Mouse (Mus musculus) erythroblast, embryonic 14.5 days (primary cell): Measurements from ENCODE around the gene Slco2a1. TPM values are rescaled to one million over a fixed set of nuclear protein-coding genes. Genes with fewer than 3 reads are reported as not detected.

Source experiments
- H3K27me3 ChIP-seq: 2 replicates; pipeline ENCODE4 v1.6.1; 2012; ENCODE audit warnings: inconsistent platforms; ENCODE audit not compliant: control insufficient read depth
- H3K36me3 ChIP-seq: 2 replicates; pipeline ENCODE4 v1.6.1; 2012; ENCODE audit warnings: mild to moderate bottlenecking, inconsistent platforms; ENCODE audit not compliant: control insufficient read depth
- H3K4me1 ChIP-seq: 2 replicates; pipeline ENCODE4 v1.6.1; 2012; ENCODE audit warnings: inconsistent platforms; ENCODE audit not compliant: control insufficient read depth
- H3K4me3 ChIP-seq: replicated peaks from 2 replicates; pipeline ENCODE3; 2012; ENCODE audit warnings: moderate library complexity, mild to moderate bottlenecking, inconsistent platforms
- H3K9me3 ChIP-seq: 2 replicates; pipeline ENCODE4 v1.6.1; 2012; ENCODE audit warnings: low read length, inconsistent platforms, mixed read lengths; ENCODE audit not compliant: control insufficient read depth
- GATA1 ChIP-seq: IDR thresholded peaks from 2 replicates; pipeline ENCODE4 v1.6.1; 2012; ENCODE audit warnings: low read length, inconsistent platforms, mixed read lengths
- TAL1 ChIP-seq: IDR thresholded peaks from 3 replicates; pipeline ENCODE4 v1.6.1; 2012; ENCODE audit warnings: low read length, inconsistent platforms, mixed read lengths
- polyA plus RNA-seq: library from polyadenylated mRNA; stranded (reverse); fragments of >175 nt; gene quantifications from 2 replicates; pipeline ENCODE4 v1.2.3, GENCODE M21; 2012

The Slco2a1 gene
- polyA plus RNA-seq, 1 experiment, result under 0.01 TPM

DNA sequence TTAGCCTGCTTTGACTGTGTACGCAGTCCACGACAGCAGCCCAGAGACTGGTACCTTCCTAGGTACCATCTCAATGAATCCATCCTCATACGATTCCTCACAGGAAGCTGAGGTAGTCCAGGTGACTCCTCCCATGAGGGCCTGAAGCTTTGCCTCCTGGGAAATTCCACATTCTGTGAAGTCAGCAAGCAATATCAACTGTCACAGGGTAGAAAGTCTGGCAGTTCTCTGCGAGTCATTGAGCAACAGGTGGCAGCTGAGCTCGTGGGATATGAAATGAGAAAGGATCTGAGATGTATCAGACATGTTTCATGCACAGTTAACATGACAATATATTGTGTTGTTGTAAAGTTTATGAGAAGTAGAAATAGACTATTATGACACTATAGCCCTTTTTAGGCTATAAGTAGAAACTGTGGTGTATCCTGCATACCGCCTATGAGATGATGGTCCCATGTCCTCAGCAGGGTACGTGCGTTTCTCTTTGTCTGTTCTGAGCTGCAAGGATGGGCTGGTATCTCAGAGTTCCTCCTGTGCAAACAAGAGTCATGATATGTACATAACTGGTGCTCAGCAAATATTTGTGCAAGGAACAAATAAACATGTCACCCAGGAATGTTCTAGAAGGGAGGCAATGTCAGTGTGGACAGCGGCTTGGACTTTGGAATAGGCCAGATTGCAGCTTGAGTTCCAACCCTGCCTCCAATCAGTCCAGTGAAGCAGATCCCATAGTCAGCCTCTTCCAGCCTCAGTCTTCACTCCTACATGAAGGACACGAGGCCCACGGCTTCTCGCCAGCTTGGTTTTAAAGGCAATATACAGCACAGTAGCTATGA, 7.5 kb downstream of the Slco2a1 start:
- Histone ChIP-seq H3K4me3 (no peak overlapping the region), H3K9me3 (no peaks in the 10 kb centered on the region), H3K27me3 (no peaks in the 10 kb centered on the region), H3K36me3 (no peaks in the 10 kb centered on the region), H3K4me1 (no peaks in the 10 kb centered on the region)
- no peak for TF ChIP-seq TAL1
- no peak for TF ChIP-seq GATA1

DNA sequence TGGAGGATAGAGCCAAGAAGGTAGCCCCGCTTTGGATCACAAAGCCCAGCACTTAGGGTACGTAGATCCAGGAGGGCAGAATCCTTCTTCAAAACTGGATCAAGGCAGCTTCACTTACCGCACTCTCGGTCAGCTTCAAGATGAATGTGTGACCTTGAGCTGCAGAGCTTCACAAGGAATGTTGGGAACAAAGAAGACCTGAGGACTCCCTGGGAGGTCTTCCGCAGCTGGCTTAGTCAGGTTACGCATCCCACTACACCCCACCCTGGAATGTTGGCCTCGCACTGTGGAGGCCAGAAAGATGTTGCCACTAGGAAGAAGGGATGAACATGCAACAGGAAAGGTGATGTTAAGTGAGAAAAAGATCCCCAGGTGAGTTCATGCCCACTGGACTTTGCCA, 11.9 kb downstream of the Slco2a1 start:
- TF ChIP-seq TAL1, result no peak
- TF ChIP-seq GATA1, result no peak
- Histone ChIP-seq H3K36me3 (no peaks in the 10 kb centered on the region), H3K4me1 (no peaks in the 10 kb centered on the region; the same call in 1 of the 2 replicates), H3K27me3 (no peaks in the 10 kb centered on the region), H3K9me3 (no peaks in the 10 kb centered on the region), H3K4me3 (no peak overlapping the region)

DNA sequence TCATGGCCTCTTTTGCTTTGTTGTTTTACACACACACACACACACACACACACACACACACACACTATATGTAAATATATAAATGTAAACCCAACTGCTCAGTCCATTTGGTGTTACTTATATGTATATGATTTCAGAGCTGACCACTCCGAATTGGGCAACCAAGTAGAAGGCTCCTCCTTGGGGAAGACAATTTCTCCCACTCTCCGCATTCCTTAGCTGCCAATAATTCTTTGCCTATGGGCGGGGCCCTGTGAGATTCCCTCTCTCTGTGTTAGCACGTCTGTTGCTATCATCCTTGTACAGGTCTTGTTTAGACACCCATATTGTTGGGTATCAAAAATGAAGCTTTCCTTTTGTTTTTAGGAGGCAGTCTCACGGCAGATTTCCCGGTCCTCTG, 15.8 kb downstream of the Slco2a1 start:
- H3K9me3 ChIP-seq, result no peaks in the 10 kb centered on the region
- H3K36me3 ChIP-seq, result no peaks in the 10 kb centered on the region
- H3K27me3 ChIP-seq, result peaks cover 23% of the 10 kb centered on the region
- no peak for TF ChIP-seq TAL1
- TF ChIP-seq GATA1, result no peak
- H3K4me1 ChIP-seq, result no peaks in the 10 kb centered on the region; the same call in 1 of the 2 replicates
- H3K4me3 ChIP-seq, result no peak overlapping the region

DNA sequence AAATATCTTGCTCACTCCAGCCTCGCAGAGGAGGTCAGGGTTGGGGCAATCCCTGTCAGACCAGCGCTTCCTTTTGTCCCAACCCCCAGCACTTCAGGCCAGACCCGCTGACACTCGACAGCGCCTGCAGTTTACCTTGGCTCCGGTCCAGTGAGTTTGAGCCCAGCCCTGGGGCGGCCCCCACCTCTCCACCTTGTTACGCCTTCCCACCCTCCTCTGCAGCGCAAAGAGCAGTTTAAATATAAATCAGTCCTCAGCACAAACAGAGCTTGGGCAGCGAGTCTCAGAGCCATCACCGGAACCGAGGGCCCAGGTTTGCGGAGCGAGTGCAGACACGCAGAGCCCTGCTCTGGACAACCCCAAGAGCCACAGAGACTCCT, 19.2 kb downstream of the Slco2a1 start:
- no peaks in the 10 kb centered on the region; the same call in 1 of the 2 replicates for H3K4me1 ChIP-seq
- TF ChIP-seq TAL1 (no peak), GATA1 (no peak)
- peaks cover 23% of the 10 kb centered on the region for H3K27me3 ChIP-seq
- H3K36me3 ChIP-seq, result no peaks in the 10 kb centered on the region
- no peaks in the 10 kb centered on the region for H3K9me3 ChIP-seq
- H3K4me3 ChIP-seq, result peak overlapping the region; percentile 27

DNA sequence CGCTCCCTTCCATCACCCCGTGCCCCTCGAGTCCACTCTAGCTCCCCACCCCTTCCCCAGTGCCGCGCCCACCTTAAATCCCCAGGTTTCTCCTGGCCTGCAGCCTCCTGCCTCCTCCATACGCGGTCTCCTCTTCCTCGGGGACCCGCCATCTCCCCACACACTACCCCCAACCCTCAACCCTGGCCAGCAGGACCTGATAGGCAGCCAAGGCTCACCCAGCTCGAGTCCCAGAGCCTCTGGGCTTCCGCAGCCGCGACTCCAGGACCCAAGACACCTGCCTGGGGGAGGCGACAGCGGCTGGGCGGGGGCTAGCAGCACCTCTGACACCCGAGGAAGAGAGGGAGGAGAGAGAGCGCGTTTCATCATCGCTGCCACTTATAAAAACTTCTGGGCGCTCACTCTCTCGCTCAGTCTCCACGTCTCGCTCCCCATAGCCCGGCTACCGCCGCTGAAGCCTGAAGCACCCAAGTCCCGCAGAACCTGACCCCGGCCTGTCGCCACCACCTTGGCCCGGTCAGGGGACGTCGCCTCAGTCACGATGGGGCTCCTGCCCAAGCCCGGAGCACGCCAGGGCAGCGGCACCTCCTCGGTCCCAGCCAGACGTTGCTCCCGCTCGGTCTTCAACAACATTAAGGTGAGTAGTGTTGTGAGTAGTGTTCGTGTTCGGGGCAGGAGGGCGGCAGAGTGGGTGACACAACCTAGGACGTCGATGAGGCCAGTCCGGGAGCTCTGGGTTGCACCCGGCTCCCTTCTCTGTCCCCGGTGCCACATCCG, 19.8 kb downstream of the Slco2a1 start:
- Histone ChIP-seq H3K4me1 (no peaks in the 10 kb centered on the region; the same call in 1 of the 2 replicates), H3K9me3 (no peaks in the 10 kb centered on the region), H3K4me3 (peak overlapping the region; percentile 27), H3K27me3 (peaks cover 23% of the 10 kb centered on the region), H3K36me3 (no peaks in the 10 kb centered on the region)
- TF ChIP-seq GATA1 (no peak), TAL1 (no peak)

DNA sequence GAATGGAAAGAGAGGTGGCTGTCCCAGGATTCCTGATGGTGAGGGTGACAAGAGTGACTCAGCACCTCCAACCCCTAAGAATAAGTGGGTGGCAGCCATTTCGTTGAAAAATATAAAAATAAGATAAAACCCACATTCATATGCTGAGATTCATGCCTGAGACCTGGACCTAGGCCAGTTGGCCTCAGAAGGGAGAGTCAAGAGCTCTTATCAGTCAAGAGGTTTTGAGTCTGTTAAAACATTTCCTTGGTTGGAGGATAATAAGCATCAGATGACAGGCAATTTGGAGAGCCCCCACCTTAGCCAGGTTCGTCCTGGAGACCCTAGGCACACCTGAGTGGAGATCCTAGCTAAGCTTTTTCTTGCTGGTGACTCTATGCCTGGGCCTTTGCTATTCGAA, 21.6 kb downstream of the Slco2a1 start:
- TF ChIP-seq TAL1 (no peak), GATA1 (no peak)
- Histone ChIP-seq H3K4me3 (no peak overlapping the region), H3K36me3 (no peaks in the 10 kb centered on the region), H3K27me3 (peaks cover 23% of the 10 kb centered on the region), H3K4me1 (no peaks in the 10 kb centered on the region), H3K9me3 (no peaks in the 10 kb centered on the region)

DNA sequence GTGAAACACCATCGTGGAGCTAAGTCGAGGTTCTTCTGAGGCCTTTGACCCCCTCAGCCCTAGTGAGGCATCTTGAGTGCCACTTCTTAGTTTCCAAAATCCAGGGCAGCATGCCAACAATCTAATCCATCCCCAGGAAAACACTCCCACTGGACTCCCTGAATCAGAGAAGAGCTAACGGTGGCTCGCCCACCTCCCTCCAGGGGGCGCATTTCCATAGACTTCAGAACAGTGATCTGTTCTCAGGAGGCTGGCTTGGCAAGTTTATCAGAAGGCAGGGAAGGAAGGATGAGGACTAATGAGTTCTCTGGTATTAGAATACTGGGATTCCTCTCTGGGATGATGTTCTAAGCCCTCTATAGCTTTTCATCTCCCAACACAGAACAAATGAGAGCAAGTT, 24.9 kb downstream of the Slco2a1 start:
- H3K27me3 ChIP-seq, result peaks cover 9% of the 10 kb centered on the region
- no peaks in the 10 kb centered on the region for H3K36me3 ChIP-seq
- no peak for TF ChIP-seq GATA1
- no peak for TF ChIP-seq TAL1
- H3K4me1 ChIP-seq, result no peaks in the 10 kb centered on the region
- H3K9me3 ChIP-seq, result no peaks in the 10 kb centered on the region
- H3K4me3 ChIP-seq, result no peak overlapping the region

DNA sequence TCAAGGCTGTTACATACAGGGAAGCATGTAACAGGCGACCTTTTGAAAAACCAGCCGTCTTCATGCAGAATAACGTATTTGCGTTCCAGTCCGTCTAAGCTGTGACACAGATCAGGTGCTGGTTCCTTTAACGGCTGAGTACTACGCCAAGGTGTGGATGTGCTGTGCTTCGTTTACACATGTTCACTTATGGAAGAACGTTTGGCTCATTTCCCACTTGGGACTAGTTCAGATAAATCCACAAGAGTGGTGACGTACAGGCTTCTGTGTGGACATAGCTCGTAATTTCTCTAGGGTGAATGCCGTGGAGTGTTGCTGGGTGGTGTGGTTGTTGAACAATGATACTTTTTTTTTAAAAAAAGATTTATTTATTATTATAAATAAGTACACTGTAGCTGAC, 26.2 kb downstream of the Slco2a1 start:
- Histone ChIP-seq H3K4me3 (no peak overlapping the region), H3K27me3 (no peaks in the 10 kb centered on the region), H3K4me1 (no peaks in the 10 kb centered on the region), H3K9me3 (no peaks in the 10 kb centered on the region), H3K36me3 (no peaks in the 10 kb centered on the region)
- no peak for TF ChIP-seq GATA1
- no peak for TF ChIP-seq TAL1

DNA sequence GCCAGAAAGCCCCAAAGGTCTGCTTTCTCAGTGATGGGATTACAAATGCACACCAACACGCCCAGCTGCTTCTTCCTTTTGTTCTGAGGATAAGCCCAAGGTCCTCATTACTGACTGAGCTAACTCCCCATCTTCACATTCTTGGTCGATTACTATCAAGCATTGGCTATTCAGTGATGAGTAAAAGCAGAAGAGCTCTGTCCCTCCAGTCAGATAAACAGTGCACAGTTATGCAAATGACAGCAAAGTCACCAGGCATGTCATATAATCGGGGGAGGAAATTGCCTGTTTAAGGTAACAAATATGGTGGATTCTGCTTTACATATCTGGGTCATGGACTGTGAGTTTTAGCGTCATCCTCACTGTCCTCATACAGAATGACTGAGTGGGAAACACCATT, 35.6 kb downstream of the Slco2a1 start:
- Histone ChIP-seq H3K27me3 (no peaks in the 10 kb centered on the region), H3K4me3 (no peak overlapping the region), H3K36me3 (no peaks in the 10 kb centered on the region; the same call in 1 of the 2 replicates), H3K4me1 (no peaks in the 10 kb centered on the region), H3K9me3 (no peaks in the 10 kb centered on the region)
- TF ChIP-seq GATA1 (no peak), TAL1 (no peak)
